22 mouse cellular contexts compared by ENCODE assay signal in the genomic region with DNA sequence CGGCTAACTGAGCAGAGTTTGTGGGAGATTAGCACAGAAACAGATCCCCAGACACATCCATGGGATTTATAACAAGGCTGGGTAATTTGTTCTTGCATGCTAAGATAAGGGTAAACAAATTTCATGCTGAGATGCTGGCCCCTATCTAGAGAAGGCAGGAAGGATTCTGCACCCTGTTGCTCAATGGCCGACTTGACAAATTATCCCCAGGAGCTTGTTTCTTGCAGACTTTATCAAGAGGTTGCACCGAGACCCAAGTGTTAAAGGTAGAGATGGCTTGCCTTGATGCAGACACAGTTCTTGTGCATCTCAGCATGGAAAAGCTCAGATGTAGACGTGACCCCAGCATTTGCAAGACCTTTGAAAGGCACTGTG. TPM values are rescaled to one million over a fixed set of nuclear protein-coding genes. Genes with fewer than 3 reads are reported as not detected.
A peak's percentile ranks its signal among the peaks of the same experiment; 100 is the strongest.
DNase-seq lines count a peak whose midpoint lies in the region; ATAC-seq and TF ChIP-seq lines count a peak whose summit lies in the region.
"Had no signal": no experiment of that assay in that cellular context is flagged by ENCODE, and none has a peak within 500 bp of the region (broad histone marks: within the 10 kb centered on the region; RNA-seq: fewer than 3 reads in every experiment).

No protein-coding gene starts in this region.

- DNase-seq in forebrain, embryonic 10.5 days (ENCODE audit: extremely low spot score, low spot score): no peak
- no peak for DNase-seq in forebrain, postnatal 0 days
- no peak for DNase-seq in testis, postnatal 10 days (ENCODE audit: low spot score)
- no peak for DNase-seq in stomach, postnatal 0 days (ENCODE audit: low spot score)
- DNase-seq: adrenal gland, postnatal 14 days; cerebellum, adult 11 months; cerebellum, postnatal 14 days; embryo, embryonic 11 days; gastrocnemius, postnatal 14 days; heart, postnatal 36 days; spleen, adult 18-20 months; thymus, adult 2 months had no signal

- H3K4me1 ChIP-seq in forebrain, embryonic 10.5 days: peaks cover 52% of the 10 kb centered on the region
- no peaks in the 10 kb centered on the region for H3K4me1 ChIP-seq in forebrain, postnatal 0 days (ENCODE audit: insufficient read depth)
- peaks cover 19% of the 10 kb centered on the region; the same call in 1 of the 2 replicates for H3K4me1 ChIP-seq in intestine, embryonic 16.5 days (ENCODE audit: control insufficient read depth, insufficient read depth, low read length)
- H3K4me1 ChIP-seq in intestine, embryonic 15.5 days (replicated peaks): 0 out of 2 replicates have a peak, but pooled peaks cover 6% of the 10 kb centered on the region
- H3K4me1 ChIP-seq in liver, embryonic 16.5 days (ENCODE audit: control insufficient read depth, low read depth, low read length): peaks cover 11% of the 10 kb centered on the region
- H3K4me1 ChIP-seq in stomach, postnatal 0 days (replicated peaks; ENCODE audit: control insufficient read depth, insufficient read depth): no peaks in the 10 kb centered on the region
- H3K4me1 ChIP-seq: neural tube, embryonic 15.5 days had no signal

- ATAC-seq in forebrain, postnatal 0 days: no peak
- no peak for ATAC-seq in intestine, embryonic 16.5 days
- no peak for ATAC-seq in intestine, embryonic 15.5 days
- peak; percentile 27; the same call in 1 of the 2 replicates for ATAC-seq in granulocyte monocyte progenitor cell, adult 5-6 weeks (replicated peaks; ENCODE audit: poor library complexity, severe bottlenecking)
- ATAC-seq in liver, embryonic 16.5 days (ENCODE audit: low read depth): peak; percentile 62
- ATAC-seq in stomach, postnatal 0 days (ENCODE audit: low FRiP score, low TSS enrichment): no peak
- ATAC-seq: hindbrain, embryonic 16.5 days had no signal

- H3K36me3 ChIP-seq in forebrain, embryonic 10.5 days (replicated peaks): no peaks in the 10 kb centered on the region
- no peaks in the 10 kb centered on the region for H3K36me3 ChIP-seq in forebrain, postnatal 0 days (ENCODE audit: insufficient read depth)
- H3K36me3 ChIP-seq in intestine, embryonic 16.5 days (ENCODE audit: control insufficient read depth, insufficient read depth, low read length): no peaks in the 10 kb centered on the region
- H3K36me3 ChIP-seq in intestine, embryonic 15.5 days: no peaks in the 10 kb centered on the region
- H3K36me3 ChIP-seq in liver, embryonic 16.5 days (ENCODE audit: control insufficient read depth, insufficient read depth): no peaks in the 10 kb centered on the region
- H3K36me3 ChIP-seq in stomach, postnatal 0 days (ENCODE audit: control insufficient read depth, insufficient read depth, low read length): no peaks in the 10 kb centered on the region
- H3K36me3 ChIP-seq: G1E; heart, embryonic 12.5 days; neural tube, embryonic 15.5 days had no signal

- H3K4me2 ChIP-seq in forebrain, postnatal 0 days (ENCODE audit: low read depth): no peak overlapping the region
- no peak overlapping the region for H3K4me2 ChIP-seq in intestine, embryonic 16.5 days (ENCODE audit: low read depth, low read length)
- H3K4me2 ChIP-seq in intestine, embryonic 15.5 days (replicated peaks): no peak overlapping the region
- H3K4me2 ChIP-seq in liver, embryonic 16.5 days (ENCODE audit: low read depth, low read length): no peak overlapping the region
- no peak overlapping the region for H3K4me2 ChIP-seq in stomach, postnatal 0 days (replicated peaks; ENCODE audit: low read depth)
- H3K4me2 ChIP-seq: heart, embryonic 12.5 days; neural tube, embryonic 15.5 days had no signal

- WGBS in forebrain, embryonic 10.5 days: 19% methylated on average over 4 of the region's 4 CpGs
- WGBS in forebrain, postnatal 0 days: 29% methylated on average over 4 of the region's 4 CpGs
- 38% methylated on average over 4 of the region's 4 CpGs for WGBS in intestine, embryonic 16.5 days
- WGBS in intestine, embryonic 15.5 days: 36% methylated on average over 4 of the region's 4 CpGs
- WGBS in liver, embryonic 16.5 days (ENCODE audit: insufficient replicate concordance): 15% methylated on average over 4 of the region's 4 CpGs
- WGBS in stomach, postnatal 0 days: 41% methylated on average over 4 of the region's 4 CpGs

- no peaks in the 10 kb centered on the region for H3K27me3 ChIP-seq in forebrain, embryonic 10.5 days (ENCODE audit: poor library complexity, severe bottlenecking)
- no peaks in the 10 kb centered on the region for H3K27me3 ChIP-seq in forebrain, postnatal 0 days (ENCODE audit: insufficient read depth, low read length)
- H3K27me3 ChIP-seq in intestine, embryonic 16.5 days (replicated peaks; ENCODE audit: control insufficient read depth, insufficient read depth, low read length): no peaks in the 10 kb centered on the region
- no peaks in the 10 kb centered on the region for H3K27me3 ChIP-seq in intestine, embryonic 15.5 days (replicated peaks)
- H3K27me3 ChIP-seq in liver, embryonic 16.5 days (ENCODE audit: control insufficient read depth, insufficient read depth, low read depth, low read length): no peaks in the 10 kb centered on the region
- no peaks in the 10 kb centered on the region for H3K27me3 ChIP-seq in stomach, postnatal 0 days (ENCODE audit: control insufficient read depth, insufficient read depth, low read length)
- H3K27me3 ChIP-seq: heart, embryonic 12.5 days; neural tube, embryonic 15.5 days had no signal

- H3K9me3 ChIP-seq in forebrain, embryonic 10.5 days: no peaks in the 10 kb centered on the region
- H3K9me3 ChIP-seq in forebrain, postnatal 0 days (ENCODE audit: low read length): no peaks in the 10 kb centered on the region
- H3K9me3 ChIP-seq in intestine, embryonic 16.5 days (ENCODE audit: control insufficient read depth, low read length): no peaks in the 10 kb centered on the region
- no peaks in the 10 kb centered on the region for H3K9me3 ChIP-seq in intestine, embryonic 15.5 days
- no peaks in the 10 kb centered on the region for H3K9me3 ChIP-seq in liver, embryonic 16.5 days (replicated peaks; ENCODE audit: control insufficient read depth, low read length)
- no peaks in the 10 kb centered on the region for H3K9me3 ChIP-seq in stomach, postnatal 0 days (ENCODE audit: control insufficient read depth, low read length)
- H3K9me3 ChIP-seq: heart, embryonic 12.5 days; neural tube, embryonic 15.5 days had no signal

- no peak overlapping the region for H3K4me3 ChIP-seq in forebrain, embryonic 10.5 days
- H3K4me3 ChIP-seq in forebrain, postnatal 0 days (ENCODE audit: low read depth, low read length): no peak overlapping the region
- no peak overlapping the region for H3K4me3 ChIP-seq in intestine, embryonic 16.5 days (ENCODE audit: low read length)
- no peak overlapping the region for H3K4me3 ChIP-seq in intestine, embryonic 15.5 days (replicated peaks)
- H3K4me3 ChIP-seq in liver, embryonic 16.5 days (ENCODE audit: low read depth, low read length): no peak overlapping the region
- H3K4me3 ChIP-seq in stomach, postnatal 0 days (ENCODE audit: low read depth, low read length): no peak overlapping the region
- H3K4me3 ChIP-seq: heart, embryonic 12.5 days; layer of hippocampus, adult 2 months; myocyte; neural tube, embryonic 15.5 days had no signal

- TF ChIP-seq EP300 in stomach, postnatal 0 days (optimal IDR thresholded peaks at IDR 0.05): no peak

- H3K9ac ChIP-seq in forebrain, postnatal 0 days: no peak overlapping the region
- no peak overlapping the region for H3K9ac ChIP-seq in intestine, embryonic 16.5 days (ENCODE audit: low read depth, low read length)
- no peak overlapping the region for H3K9ac ChIP-seq in intestine, embryonic 15.5 days
- H3K9ac ChIP-seq in liver, embryonic 16.5 days (ENCODE audit: low read depth, low read length): no peak overlapping the region
- no peak overlapping the region for H3K9ac ChIP-seq in stomach, postnatal 0 days (ENCODE audit: low read length)
- H3K9ac ChIP-seq: heart, embryonic 12.5 days; neural tube, embryonic 15.5 days had no signal

- peak overlapping the region; percentile 66 for H3K27ac ChIP-seq in forebrain, embryonic 10.5 days
- no peak overlapping the region for H3K27ac ChIP-seq in forebrain, postnatal 0 days (ENCODE audit: low read depth, low read length)
- H3K27ac ChIP-seq in intestine, embryonic 16.5 days (ENCODE audit: low read length): 0 out of 2 replicates have a peak overlapping the region, but pooled peaks have one; percentile 9
- H3K27ac ChIP-seq in intestine, embryonic 15.5 days: no peak overlapping the region
- H3K27ac ChIP-seq in liver, embryonic 16.5 days (ENCODE audit: low read length): no peak overlapping the region
- H3K27ac ChIP-seq in stomach, postnatal 0 days (replicated peaks): no peak overlapping the region
- H3K27ac ChIP-seq: layer of hippocampus, adult 2 months; neural tube, embryonic 15.5 days had no signal

- no peak for TF ChIP-seq CTCF in forebrain, postnatal 0 days (IDR thresholded peaks at IDR 0.05; ENCODE audit: low read depth)
- no peak for TF ChIP-seq CTCF in stomach, postnatal 0 days (IDR thresholded peaks at IDR 0.05; ENCODE audit: low read depth)

RNA-seq across cellular contexts. Expression of gene Fam84b, which starts 13.3 kb away (rescaled TPM):
- polyA plus RNA-seq in forebrain, embryonic 10.5 days (2016; fragmentation: Nextera tagmentation; extraction: Ambion mirVana): 23.5 TPM in 2 replicates
- 15.8 and 20.2 TPM in 2 replicates for total RNA-seq in forebrain, postnatal 0 days (2014; rRNA removed)
- polyA plus RNA-seq in forebrain, postnatal 0 days (2015; fragmentation: Nextera tagmentation; extraction: Ambion mirVana): 6.4 TPM in 2 replicates
- 47.8 and 61.2 TPM in 2 replicates for polyA plus RNA-seq in intestine, embryonic 16.5 days (2015; fragmentation: Nextera tagmentation; extraction: Ambion mirVana)
- polyA plus RNA-seq in intestine, embryonic 15.5 days (2015; fragmentation: Nextera tagmentation; extraction: Ambion mirVana): 39.5 and 41.0 TPM in 2 replicates
- total RNA-seq in granulocyte monocyte progenitor cell, adult 5-6 weeks (2014; fragmentation: Nextera tagmentation): 8.9 and 9.8 TPM in 2 replicates
- total RNA-seq in granulocyte monocyte progenitor cell, adult 5-6 weeks (2017): 7.9 and 9.0 TPM in 2 replicates
- polyA plus RNA-seq in liver, embryonic 16.5 days (2015; fragmentation: Nextera tagmentation; extraction: Ambion mirVana): 3.0 and 3.8 TPM in 2 replicates
- polyA plus RNA-seq in stomach, postnatal 0 days (2015; fragmentation: Nextera tagmentation; extraction: Ambion mirVana): 13.6 and 15.3 TPM in 2 replicates
- polyA plus RNA-seq: G1E had no signal

Comparison
In these comparisons a context has a peak if more than half of its experiments do, and no peak if none do; other contexts are left out.
1. H3K27ac ChIP-seq: peak in forebrain, embryonic 10.5 days (single experiment) and intestine, embryonic 16.5 days (single experiment); none in forebrain, postnatal 0 days (single experiment), intestine, embryonic 15.5 days (single experiment), liver, embryonic 16.5 days (single experiment) and stomach, postnatal 0 days (single experiment).
2. ATAC-seq: peak in granulocyte monocyte progenitor cell, adult 5-6 weeks (single experiment) and liver, embryonic 16.5 days (single experiment); none in forebrain, postnatal 0 days (single experiment), intestine, embryonic 16.5 days (single experiment), intestine, embryonic 15.5 days (single experiment) and stomach, postnatal 0 days (single experiment).